Mouse (Mus musculus) C2C12 (cell line): Measurements from ENCODE around the gene Rgs3. TPM values are rescaled to one million over a fixed set of nuclear protein-coding genes. Genes with fewer than 3 reads are reported as not detected.
A peak's percentile ranks its signal among the peaks of the same experiment; 100 is the strongest.

Experiments used
- H3K27me3 ChIP-seq: one replicate; pipeline ENCODE4 v1.6.1; 2011; ENCODE audit not compliant: control insufficient read depth, insufficient read depth, insufficient read length
- H3K36me3 ChIP-seq: one replicate; pipeline ENCODE4 v1.6.1; 2011; ENCODE audit not compliant: control insufficient read depth, insufficient read depth
- H3K4me3 ChIP-seq: one replicate; pipeline ENCODE4 v1.5.1; 2011; ENCODE audit warnings: mild to moderate bottlenecking, control low read depth; ENCODE audit not compliant: poor library complexity, insufficient read depth, severe bottlenecking
- H3K79me2 ChIP-seq: one replicate; pipeline ENCODE4 v1.6.1; 2011; ENCODE audit not compliant: control insufficient read depth, insufficient read depth
- H3K79me3 ChIP-seq: one replicate; pipeline ENCODE4 v1.6.1; 2011; ENCODE audit warnings: low read depth, control low read depth
- H3ac ChIP-seq: one replicate; pipeline ENCODE3; 2011; ENCODE audit warnings: low read depth; ENCODE audit not compliant: control insufficient read depth, insufficient read length
- CEBPB ChIP-seq: IDR thresholded peaks from one replicate; pipeline ENCODE4 v1.6.1; 2011; ENCODE audit warnings: low read depth, mild to moderate bottlenecking, control low read depth, moderate library complexity
- CTCF ChIP-seq: IDR thresholded peaks from one replicate; pipeline ENCODE4 v1.5.1; 2011; ENCODE audit not compliant: control insufficient read depth, insufficient read depth, insufficient read length
- FOSL1 ChIP-seq: IDR thresholded peaks from one replicate; pipeline ENCODE4 v1.8.0; 2011; ENCODE audit warnings: mild to moderate bottlenecking, low read length; ENCODE audit not compliant: poor library complexity, insufficient read depth, severe bottlenecking
- MAX ChIP-seq: IDR thresholded peaks from one replicate; pipeline ENCODE4 v1.6.1; 2011; ENCODE audit warnings: mild to moderate bottlenecking, control low read depth
- MYOD1 ChIP-seq: IDR thresholded peaks from one replicate; pipeline ENCODE4 v1.6.1; 2011; ENCODE audit warnings: low read depth; ENCODE audit not compliant: control insufficient read depth, insufficient read length
- MYOG ChIP-seq: IDR thresholded peaks from one replicate; pipeline ENCODE4 v1.6.1; 2011; ENCODE audit not compliant: control insufficient read depth, insufficient read length; ENCODE audit errors: extremely low read depth
- USF1 ChIP-seq: IDR thresholded peaks from one replicate; pipeline ENCODE4 v1.6.1; 2011; ENCODE audit warnings: low read depth, mild to moderate bottlenecking, control low read depth, moderate library complexity
- polyA plus RNA-seq: library from polyadenylated mRNA; unstranded; fragments of >200 nt; fragmentation: generic; extraction: Trizol; gene quantifications from one replicate; pipeline ENCODE4 v1.2.1, GENCODE M21; 2012; ENCODE audit warnings: missing spikeins

Rgs3 gene
- polyA plus RNA-seq, 1 experiment: 49.8 TPM

GRCm38 (mm10) chr4:62674031-62674995 is 114.7 kb downstream of the Rgs3 start:
- H3ac ChIP-seq: peak overlapping the region; percentile 70
- H3K4me3 ChIP-seq: peak overlapping the region; percentile 49
- H3K27me3 ChIP-seq: no peaks in the 10 kb centered on the region
- H3K79me3 ChIP-seq: no peaks in the 10 kb centered on the region
- peaks cover 4% of the 10 kb centered on the region for H3K36me3 ChIP-seq
- no peaks in the 10 kb centered on the region for H3K79me2 ChIP-seq
- TF ChIP-seq FOSL1: no peak
- TF ChIP-seq CEBPB: peak; percentile 50

- peaks cover 4% of the 10 kb centered on the region for H3K36me3 ChIP-seq
- no peaks in the 10 kb centered on the region for H3K27me3 ChIP-seq
- H3K79me2 ChIP-seq: no peaks in the 10 kb centered on the region
- TF ChIP-seq MYOD1 (no peak), CTCF (no peak), MYOG (no peak), CEBPB (no peak), MAX (no peak)
- H3K79me3 ChIP-seq: no peaks in the 10 kb centered on the region
- no peak overlapping the region for H3K4me3 ChIP-seq
- no peak overlapping the region for H3ac ChIP-seq
Observed at GRCm38 (mm10) chr4:62675394-62675793, 115.7 kb downstream of the Rgs3 start.

DNA sequence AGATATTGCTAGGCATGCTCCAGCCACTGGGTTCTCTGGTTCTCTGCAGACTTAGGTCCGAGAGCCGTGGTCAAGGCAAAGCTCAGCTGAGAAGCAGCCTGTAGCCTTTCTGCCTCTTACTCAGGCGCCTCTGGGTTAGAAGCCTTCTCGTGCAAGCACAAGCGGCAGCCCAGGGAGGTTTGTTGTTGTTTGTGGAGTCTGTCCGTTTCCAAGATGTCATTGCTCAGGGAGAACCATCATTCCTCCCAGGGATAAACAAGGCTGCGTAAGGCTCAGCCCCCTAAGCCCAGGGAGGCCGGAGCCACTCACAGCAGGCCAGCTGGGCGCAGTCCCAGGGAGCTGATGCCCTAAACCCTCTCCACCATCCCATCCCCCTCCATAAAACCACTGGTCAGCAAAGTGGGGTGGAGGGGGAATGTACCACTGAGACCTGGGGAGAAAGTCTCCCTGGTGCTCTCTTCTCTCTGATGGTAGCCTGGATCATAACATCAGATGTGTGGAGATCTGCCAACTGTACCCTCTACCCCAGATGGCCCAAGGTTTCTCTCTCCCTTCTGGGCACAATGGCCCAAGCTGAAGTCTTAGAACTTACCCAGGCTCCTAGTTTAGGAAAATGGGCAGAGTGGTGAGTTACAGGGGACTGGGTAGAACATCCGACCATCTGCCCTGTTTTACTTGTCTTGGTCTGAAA is 117.5 kb downstream of the Rgs3 start:
- Histone ChIP-seq H3ac (no peak overlapping the region), H3K4me3 (no peak overlapping the region), H3K36me3 (peaks cover 4% of the 10 kb centered on the region), H3K27me3 (no peaks in the 10 kb centered on the region), H3K79me2 (no peaks in the 10 kb centered on the region), H3K79me3 (no peaks in the 10 kb centered on the region)
- TF ChIP-seq FOSL1: no peak
- no peak for TF ChIP-seq CEBPB
- TF ChIP-seq CTCF: no peak
- TF ChIP-seq MYOG: no peak
- no peak for TF ChIP-seq USF1
- TF ChIP-seq MAX: no peak
- TF ChIP-seq MYOD1: no peak

DNA sequence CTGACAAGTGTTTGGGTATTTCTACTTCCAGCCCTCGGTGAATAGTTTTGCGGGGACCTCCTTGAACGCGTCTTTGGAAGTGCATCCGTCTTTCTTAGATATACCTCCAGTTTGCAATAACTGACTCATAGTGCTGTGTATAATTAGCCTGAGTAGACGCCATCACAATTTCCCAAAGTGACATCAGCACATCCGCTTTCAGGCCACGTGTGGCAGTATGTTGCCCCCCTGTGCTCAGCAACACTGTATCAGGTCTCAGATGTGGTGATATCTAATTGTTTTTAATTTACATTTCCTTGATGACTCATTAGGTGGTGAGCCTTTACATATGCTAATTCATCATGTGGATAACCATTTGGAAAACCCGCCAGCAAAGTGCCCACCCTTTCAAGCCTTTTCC is 119.5 kb downstream of the Rgs3 start:
- no peak for TF ChIP-seq MAX
- no peak for TF ChIP-seq CEBPB
- no peak for TF ChIP-seq MYOG
- no peak for TF ChIP-seq FOSL1
- TF ChIP-seq CTCF: no peak
- no peak for TF ChIP-seq MYOD1
- TF ChIP-seq USF1: no peak
- peaks cover 4% of the 10 kb centered on the region for H3K36me3 ChIP-seq
- no peak overlapping the region for H3ac ChIP-seq

DNA sequence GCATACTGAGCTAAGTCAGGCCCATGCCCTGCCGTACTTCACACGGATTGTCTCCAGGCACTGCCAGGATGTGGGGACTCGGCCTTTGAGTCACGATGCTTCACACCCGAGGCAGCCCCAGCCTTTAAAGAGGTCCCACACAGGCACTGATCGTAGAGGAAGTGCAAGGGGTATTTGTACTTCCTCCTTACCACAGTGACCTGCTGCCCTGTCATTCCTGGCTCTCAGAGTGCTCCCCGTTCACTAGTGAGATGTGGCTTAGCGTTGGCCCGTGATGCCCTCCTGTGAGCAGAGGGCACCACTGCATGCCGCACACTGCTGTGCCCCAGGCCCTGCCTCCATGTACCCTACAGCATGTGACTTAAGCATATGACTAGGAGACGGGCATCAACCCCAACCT is 121.8 kb downstream of the Rgs3 start:
- Histone ChIP-seq H3K4me3 (no peak overlapping the region), H3K79me2 (no peaks in the 10 kb centered on the region), H3ac (no peak overlapping the region), H3K27me3 (no peaks in the 10 kb centered on the region), H3K36me3 (peaks cover 4% of the 10 kb centered on the region), H3K79me3 (no peaks in the 10 kb centered on the region)
- TF ChIP-seq MYOD1: no peak
- no peak for TF ChIP-seq MAX
- TF ChIP-seq MYOG: no peak
- TF ChIP-seq USF1: no peak

More for the DNA sequence above, 119.5 kb downstream of the Rgs3 start:
- no peaks in the 10 kb centered on the region for H3K27me3 ChIP-seq
- no peaks in the 10 kb centered on the region for H3K79me2 ChIP-seq
- no peaks in the 10 kb centered on the region for H3K79me3 ChIP-seq
- no peak overlapping the region for H3K4me3 ChIP-seq

DNA sequence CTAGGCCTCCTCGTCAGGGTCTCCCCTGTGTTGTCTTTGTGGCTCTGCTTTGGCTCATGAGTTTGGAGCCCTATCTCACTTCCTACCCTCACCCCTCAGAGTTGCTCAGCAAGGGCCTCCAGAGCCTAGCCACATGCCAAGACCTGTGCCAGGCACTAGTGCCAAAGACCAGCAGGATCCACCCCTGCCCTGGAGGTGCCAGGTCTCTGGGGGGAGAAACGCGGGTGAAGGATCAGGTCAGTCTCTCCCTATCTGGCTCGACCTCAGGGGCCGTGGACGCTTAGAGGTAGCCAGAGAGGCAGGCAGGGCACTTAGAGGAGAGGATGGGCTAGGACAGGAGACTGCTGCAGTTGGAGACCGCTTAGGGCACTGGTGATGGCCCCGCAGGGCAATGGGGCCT is 122.7 kb downstream of the Rgs3 start:
- no peak overlapping the region for H3K4me3 ChIP-seq
- H3K79me3 ChIP-seq: no peaks in the 10 kb centered on the region
- TF ChIP-seq CTCF: no peak
- no peak for TF ChIP-seq USF1
- TF ChIP-seq MYOD1: no peak
- no peak for TF ChIP-seq CEBPB
- TF ChIP-seq FOSL1: no peak
- no peak for TF ChIP-seq MYOG
- TF ChIP-seq MAX: no peak
- H3K79me2 ChIP-seq: no peaks in the 10 kb centered on the region
- H3K36me3 ChIP-seq: no peaks in the 10 kb centered on the region
- no peaks in the 10 kb centered on the region for H3K27me3 ChIP-seq
- H3ac ChIP-seq: no peak overlapping the region
